Mouse (Mus musculus): ENCODE results near the gene Agbl4.

Agbl4 gene

DNA sequence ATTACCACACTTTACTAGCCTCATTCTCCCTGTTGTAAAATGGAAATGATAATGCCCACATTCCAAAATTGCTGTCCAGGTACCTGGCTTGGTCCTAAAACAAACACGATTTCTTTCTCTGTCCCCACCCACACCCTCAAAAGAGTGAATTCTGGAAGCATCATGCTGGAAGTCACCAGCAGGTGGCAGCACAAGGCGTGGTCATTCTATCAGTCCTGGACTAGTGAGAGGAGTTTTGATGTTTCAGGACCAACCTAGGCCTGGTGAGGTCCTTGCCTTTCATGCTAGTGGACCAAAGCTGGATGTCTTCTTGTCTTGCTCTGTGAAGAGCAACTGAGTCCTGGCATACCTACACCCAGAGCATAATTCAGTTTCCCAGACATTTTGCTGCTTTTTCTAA is 1098.5 kb downstream of the Agbl4 start:
- DNase-seq (ENCODE audit: low read depth, low spot score), result peak; percentile 4

DNA sequence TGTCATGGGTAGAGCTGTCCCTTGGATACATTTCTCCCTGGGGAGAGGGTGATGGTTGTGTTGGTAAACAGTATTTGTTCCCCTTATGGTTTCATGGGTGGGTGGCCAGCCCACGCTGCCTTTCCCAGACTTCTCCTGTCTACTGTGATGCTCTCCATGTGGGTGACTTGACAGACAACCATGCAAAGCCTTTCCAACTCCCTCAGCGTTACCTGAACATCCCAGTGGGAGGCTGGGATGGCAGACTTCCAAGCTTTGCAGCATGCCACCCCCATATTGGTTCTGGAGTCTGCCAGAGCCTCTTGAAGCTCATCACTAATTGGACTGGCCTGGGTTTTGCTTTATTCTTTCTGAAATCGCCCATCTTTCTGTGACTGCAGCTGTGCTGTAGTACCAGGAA is 1101.3 kb downstream of the Agbl4 start:
- DNase-seq (ENCODE audit: low read depth, low spot score), result no peak

DNA sequence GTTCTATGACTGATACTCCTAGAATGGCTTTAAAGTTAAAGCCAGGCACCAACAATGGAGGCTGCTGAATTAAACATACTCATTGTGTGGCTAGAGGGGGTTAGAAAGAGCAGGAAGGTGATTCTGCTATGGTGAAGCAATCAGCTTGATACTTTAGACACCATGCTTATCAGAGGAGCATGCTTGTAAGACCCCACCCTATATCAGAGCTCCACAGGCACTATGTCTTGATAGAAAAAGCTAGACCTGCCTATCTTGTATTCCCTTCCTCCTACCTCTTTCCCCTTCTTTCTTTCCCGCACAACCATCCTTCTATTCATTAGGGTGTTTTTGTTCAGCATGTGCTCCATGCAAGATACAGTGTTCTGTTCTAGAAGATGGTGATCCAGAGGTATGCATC is 1104.0 kb downstream of the Agbl4 start:
- no peak for DNase-seq (ENCODE audit: low read depth, low spot score)

DNA sequence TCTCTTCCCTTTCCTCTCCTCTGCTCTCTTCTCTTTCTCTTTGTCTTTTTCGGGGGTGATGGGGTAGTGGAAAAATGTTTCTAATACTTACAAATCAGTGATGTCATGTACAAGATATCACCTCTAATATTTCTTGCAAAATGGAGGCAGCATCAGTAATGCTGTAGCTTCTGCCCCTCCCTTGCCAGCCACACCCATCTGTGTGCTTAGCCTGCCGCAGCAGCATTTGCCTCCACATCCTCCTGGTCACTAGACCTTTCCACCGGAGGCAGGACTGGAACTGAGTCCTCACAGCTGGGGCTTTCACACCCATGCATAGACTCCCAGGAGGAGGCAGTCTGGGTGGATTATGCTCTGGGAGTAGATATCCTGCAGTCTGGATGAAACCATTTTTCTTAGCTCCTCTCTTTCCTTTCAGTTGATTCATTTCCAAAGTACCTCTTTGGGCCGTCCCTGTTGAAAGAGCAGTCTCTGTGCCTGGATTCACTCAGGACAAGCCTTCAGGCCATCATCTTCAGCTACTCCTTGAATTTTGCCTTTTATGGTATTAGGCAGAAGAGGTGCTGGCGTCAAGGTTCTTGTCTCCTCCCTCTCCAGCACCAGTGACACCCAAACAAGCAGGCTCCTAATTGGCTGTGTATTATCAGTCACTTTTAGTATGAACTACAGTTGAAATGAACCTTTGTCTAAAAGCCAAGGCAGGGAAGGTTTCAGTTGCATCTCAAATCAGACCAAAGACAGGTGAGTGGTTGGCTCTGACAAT is 1105.7 kb downstream of the Agbl4 start:
- DNase-seq (ENCODE audit: low read depth, low spot score), result no peak

DNA sequence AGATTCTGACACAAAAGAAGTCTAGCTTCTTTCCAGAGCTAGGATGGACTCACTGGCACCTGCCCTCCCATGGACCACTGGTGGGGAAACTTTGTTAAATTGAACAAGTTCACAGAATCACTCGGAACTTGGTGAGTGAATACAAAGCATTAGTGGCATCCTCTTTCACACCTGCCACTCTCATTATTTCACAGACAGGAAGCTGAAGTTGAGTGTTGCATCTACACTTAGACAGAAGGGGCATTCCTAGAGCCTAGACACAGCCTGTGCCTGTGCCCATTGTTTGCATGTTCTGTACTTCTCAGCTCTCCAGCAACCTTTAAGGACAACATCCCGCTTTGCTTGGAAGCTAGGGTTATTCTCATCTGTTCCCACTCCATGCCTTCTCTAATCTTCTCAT is 1107.5 kb downstream of the Agbl4 start:
- no peak for DNase-seq (ENCODE audit: low read depth, low spot score)

DNA sequence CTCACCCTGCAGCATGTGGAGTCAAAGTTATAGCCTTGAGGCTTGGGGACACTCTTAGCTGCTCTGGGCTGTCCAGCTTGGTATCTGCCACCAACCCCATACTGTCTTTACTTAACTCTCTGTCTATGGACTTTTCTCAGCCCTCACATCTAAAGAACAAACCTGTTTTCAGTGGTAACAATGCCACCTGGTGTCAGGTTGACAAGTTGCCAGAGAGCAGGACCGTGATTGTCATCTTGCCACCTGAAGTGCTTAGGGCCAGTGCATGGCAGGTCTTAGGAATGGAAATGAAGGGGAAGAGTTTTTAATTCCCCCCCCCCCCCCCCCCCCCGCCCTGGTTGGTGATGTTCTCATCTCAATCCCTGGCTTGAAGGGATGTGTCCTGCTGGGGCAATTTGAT is 1112.7 kb downstream of the Agbl4 start:
- DNase-seq (ENCODE audit: low read depth, low spot score), result no peak

DNA sequence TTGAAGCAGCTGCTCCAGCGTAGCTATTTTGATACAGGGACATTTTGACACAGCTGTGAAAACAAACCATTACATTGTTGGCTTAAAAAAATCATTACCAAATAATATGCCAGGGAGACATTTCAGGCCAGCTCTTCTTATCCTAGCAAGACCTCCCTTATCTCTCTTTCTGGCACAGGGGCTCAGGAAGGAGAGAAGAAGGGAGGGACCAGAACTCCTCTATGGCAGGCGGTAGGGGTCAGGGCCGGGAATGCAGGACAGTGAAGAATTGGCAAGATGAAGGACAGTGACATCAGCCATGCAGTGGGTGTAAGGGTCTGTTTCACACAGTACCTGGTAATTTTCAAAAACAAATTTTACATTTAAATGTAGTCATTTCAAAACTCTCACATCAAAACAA is 1116.5 kb downstream of the Agbl4 start:
- no peak for DNase-seq (ENCODE audit: low read depth, low spot score)

DNA sequence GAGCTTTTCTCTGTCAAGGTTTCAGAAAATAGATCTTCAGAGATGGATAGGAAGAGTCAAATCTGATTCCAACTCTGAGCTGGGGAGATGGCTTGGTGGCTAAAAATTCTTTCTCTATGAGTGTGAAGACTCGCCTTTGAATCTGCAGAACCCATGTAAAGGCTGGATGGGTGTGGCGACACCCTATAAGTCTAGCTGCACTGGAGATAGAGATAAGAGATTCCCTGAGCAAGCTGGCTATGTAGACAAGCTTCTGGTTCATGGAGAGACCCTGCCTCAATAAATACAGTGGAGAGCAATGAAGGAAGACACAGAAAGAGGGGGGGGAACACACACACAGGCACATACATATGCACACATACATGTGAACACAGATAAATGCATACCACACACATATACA is 1118.7 kb downstream of the Agbl4 start:
- DNase-seq (ENCODE audit: low read depth, low spot score), result no peak

DNA sequence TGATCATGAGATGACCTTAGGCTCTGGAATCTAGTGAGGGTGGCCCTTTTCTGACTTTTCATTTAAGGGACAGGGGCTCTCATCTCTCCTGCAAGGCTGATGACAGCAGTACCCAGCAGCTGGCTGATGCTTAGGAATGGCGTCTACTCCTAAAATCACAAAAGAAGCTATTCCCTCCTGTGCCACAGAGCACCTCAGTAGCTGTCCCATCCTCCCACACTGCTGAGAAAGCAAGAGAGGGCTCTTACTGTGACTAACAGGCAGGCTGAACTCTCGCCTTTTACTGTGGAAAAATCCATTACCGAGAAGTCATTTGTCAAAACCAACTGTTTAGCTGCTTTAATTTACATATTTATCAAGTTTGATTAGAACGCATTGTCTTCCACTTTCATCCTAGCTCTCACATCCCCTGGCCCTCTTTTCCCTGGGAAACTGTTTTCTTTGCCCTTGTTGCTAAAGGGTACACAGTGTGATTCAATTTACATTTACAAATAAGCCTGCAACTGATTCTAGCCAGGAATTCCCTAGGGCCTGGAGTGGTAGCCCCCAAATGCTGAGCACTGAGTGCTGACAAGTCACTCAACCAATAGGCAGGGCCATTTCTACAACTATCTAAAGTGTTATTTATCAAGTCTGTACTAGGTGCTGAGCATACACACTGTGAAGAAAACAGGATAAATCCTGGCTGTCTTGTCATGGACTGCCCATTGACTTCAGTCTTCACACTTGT is 1119.8 kb downstream of the Agbl4 start:
- DNase-seq (ENCODE audit: low read depth, low spot score), result no peak

DNA sequence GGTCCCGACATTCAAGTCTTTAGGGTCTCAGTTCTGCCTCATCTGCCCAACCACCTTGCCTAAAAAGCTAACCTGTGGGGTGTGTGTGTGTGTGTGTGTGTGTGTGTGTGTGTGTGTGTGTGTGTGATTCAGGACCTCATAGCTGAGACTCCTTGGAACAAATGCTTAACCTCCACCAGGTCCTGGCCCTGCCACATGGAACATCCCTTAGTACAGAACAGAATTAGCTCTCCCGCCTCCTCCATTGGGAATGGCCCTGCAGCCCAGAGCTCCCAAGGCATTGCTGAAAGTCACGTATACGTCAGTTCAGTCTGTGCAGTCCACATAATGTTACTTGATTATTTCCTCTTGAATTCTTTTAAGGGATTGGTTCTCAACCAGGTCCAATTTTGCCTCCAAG is 1120.7 kb downstream of the Agbl4 start:
- DNase-seq (ENCODE audit: low read depth, low spot score), result no peak

DNA sequence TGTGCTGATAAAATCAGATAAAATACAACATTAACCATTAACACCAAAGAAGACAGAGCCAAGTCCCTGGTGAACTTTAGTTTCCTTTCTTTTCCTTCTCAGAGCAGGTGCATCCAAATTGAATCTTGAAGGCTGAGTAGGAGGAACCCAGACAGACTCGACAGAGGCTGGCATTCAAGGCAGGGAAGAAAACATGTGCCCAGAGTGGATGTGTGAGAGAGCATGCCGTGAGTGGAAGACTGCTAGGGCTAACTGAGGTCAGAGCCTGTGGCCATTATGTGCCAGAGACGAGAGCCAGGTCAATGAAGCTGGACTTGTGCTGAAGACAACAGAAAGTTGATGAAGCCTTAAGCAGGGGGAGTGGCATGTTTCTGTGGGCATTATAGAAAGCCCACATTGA is 1121.8 kb downstream of the Agbl4 start:
- DNase-seq (ENCODE audit: low read depth, low spot score), result no peak

DNA sequence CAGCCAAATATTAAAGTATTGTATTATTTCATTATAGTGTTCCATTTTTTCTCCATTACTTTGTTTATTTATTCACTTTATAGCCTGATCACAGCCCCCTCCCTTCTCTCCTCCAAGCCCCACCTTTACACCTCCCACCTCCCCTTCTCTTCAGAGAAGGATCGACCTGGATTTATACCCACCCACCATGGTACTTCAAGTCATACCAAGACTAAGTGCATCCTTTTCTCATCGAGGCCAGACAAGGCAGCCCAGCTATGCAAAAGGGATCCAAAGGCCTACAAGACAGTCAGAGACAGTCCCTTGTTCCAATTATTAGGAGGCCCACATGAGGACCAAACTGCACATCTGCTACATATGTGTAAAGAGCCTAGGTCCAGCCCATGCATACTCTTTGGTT is 1122.5 kb downstream of the Agbl4 start:
- no peak for DNase-seq (ENCODE audit: low read depth, low spot score)

DNA sequence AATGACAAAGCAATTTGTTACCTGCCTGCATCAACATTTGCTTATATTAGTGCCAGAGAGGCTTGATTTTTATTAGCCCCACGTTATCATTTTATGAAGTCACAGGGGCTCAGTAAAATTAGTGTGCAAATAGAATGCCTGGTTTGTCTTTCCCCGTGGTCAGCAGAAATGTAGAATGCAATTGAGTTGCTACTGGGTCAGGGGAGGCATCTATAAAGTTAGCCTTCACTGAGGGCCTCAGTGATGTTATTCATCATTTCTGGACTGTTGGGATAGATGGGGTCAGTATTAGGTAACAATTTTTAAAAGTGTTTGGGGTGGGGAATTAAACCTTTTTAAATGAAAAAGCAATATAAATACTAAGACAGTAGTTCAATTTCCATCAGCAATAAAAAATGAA is 1125.5 kb downstream of the Agbl4 start:
- no peak for DNase-seq (ENCODE audit: low read depth, low spot score)

DNA sequence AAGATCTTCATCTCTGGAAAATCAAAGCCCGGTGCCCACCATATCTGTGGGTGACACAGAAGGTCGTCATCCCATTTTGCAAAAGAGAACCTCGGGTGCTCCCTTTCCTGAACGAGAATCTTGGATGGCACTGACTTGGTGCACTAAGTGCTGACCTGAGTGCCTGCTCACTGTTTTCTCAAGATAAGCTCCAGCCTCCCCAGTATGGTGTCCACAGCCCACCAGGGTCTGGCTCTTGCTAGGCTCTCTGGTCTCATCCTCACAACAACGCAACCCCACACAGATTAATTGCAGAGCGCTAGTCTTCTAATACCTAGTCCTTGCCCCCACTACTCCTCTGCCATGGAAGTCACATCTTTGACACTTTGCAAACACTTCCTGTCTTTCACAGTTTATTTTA is 1131.5 kb downstream of the Agbl4 start:
- DNase-seq (ENCODE audit: low read depth, low spot score), result no peak

DNA sequence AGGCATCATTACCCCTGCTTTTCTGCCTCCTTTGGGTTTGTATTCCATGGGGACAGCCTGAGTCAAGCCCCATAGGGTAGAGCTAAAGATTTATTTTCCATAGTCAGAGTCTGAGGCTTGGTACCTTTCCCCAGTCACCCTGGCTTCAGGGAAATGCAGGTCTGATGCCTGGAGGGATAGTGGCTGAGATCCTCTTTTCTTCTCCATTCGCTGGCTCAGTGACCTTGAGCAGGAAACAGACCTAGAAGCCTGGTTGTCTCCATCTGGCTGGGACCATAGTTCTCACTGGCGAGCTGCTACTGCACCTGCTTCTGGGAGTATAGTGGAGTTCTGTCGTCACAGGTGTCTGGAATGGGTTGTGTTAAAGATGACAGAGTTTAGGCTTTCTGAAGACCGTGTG is 1132.5 kb downstream of the Agbl4 start:
- DNase-seq (ENCODE audit: low read depth, low spot score), result no peak

DNA sequence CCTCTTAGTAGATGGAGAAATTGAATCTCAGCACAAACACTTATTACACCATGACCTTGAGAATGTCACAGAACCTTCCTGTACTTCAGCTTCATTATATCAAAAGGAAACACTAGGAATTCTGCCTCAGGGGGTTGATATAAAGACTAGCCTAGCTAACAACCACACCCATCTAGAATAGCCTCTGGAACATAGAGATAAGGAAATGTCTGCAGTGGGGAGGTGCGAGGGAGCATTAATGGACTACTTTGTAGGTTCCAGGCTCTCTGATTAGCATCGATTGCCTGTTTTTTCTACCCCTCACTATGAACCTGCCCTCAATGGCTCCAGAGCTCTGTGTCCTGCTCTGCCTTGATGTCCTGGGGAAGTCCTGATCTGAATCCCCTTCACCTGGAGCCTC is 1133.1 kb downstream of the Agbl4 start:
- DNase-seq (ENCODE audit: low read depth, low spot score), result no peak

DNA sequence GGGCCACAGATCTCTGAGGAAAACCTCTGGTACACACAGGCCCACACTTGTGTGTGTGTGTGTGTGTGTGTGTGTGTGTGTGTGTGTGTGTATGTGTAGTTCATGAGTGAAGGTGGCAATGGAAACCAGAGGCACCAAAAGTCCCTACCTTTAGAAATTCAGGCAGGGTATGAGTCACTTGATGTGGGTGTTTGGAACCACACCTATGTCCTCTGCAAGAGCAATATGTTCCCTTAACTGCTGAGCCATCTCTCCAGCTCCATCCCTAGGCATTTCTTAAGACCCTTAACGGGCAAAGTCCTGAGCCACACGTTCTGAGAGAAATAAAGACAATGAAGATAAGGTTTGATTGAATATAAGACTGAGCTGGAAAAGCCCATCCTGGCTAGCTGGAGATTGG is 1147.2 kb downstream of the Agbl4 start:
- no peak for DNase-seq (ENCODE audit: low read depth, low spot score)

DNA sequence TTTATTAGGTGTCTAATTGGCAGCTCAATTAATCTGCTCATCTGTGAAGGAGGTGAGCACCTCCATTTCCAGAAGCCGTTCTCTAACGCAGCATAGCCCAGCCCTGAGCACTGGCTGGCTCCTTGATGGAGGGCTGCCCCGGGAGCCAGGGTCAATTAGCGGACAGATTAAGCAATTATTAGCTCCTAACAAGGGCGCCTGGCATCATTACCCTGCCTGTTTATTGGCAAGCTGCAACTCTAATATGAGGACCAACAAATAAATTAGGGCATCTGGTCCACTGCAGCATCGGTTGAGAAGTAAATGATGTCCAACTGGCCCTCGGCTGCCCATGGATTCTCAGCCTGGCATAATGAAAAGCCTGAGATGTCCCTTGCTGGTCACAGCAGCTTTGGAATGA is 1148.5 kb downstream of the Agbl4 start:
- no peak for DNase-seq (ENCODE audit: low read depth, low spot score)

DNA sequence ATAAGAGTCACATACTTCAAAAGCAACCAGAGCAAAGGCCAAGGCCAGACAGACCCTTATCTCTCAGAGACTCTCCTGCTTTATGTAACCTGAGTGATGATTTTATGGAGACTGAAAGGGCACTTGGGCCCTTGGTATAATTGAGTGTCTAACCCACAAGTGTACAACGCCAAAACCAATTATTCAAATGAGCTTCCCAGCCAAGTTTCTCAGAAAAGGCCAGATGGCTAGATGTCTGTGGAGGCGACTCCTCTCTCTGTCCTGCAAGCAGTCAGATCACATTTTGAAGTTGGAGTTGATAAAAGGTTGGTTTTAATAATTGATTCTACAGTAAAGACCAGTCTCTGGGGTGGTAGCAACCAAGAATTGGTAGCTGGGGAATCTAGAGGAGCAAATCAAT is 1158.0 kb downstream of the Agbl4 start:
- no peak for DNase-seq (ENCODE audit: low read depth, low spot score)

DNA sequence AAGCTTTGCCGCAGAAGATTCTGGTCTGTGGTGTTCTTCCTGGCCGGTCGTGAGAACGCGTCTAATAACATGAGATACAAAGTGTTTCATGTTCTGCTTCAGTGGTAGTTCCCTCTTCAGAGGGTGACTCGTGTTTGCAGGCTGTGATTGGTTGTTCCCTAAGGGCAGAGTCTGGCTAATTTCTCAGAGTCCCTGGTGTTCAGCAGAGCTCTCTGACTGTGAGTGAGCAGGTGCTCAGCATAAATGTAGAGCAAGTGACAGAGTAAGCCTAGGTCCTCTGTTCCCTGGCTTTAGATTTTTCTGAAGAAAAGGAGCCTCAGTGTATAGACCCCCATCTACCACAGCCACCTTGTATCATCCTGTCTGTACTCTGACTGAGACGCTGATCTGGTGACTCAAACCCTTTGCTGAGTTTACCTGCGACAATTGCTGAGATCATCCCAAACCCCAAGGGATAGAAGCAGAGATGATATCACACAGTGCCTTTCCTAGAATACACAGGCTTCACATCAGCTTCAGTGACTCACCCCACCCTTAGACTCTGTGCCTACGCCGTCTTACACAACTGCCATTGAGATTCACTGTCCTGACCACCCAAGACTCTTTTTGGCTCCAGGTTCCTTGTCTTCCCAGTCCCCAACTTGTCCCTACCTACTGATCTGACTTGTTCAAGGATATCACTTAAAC is 1179.8 kb downstream of the Agbl4 start:
- DNase-seq (ENCODE audit: low read depth, low spot score), result no peak

DNA sequence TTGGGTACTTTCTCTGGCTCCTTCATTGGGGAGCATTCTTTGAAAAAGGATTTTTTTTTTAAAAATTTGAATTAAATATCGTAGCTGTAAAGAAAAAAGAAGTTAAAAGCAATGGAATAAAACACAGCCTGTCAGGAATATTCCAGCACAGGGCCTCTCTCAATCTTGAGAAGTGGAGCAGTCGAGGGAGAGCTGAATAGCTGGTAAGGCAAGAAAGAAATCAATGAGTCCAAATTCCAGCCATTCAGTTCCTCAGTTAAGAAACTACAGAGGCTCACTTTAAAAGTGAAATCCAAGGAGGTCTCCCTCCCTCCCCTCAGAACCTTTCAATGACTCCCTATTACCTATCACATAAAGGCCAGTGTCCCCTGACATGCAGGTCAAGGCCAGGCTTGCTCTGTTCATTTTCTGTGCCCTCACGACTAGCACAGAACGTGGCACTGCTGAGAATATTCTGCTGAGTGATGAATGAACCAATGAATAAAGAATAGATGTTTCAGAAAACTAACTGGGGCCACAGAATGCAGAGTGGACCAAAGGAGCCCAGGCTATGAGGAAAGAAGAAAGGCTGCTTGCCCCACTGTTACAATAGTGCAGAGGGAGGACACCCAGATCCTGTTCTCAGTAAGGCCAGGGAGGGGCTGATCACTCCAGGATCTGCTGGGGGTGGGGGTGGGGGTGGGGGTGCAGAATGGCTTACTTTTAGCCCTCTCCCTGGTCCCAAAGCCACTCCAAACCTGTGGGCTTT is 1181.8 kb downstream of the Agbl4 start:
- no peak for DNase-seq (ENCODE audit: low read depth, low spot score)

DNA sequence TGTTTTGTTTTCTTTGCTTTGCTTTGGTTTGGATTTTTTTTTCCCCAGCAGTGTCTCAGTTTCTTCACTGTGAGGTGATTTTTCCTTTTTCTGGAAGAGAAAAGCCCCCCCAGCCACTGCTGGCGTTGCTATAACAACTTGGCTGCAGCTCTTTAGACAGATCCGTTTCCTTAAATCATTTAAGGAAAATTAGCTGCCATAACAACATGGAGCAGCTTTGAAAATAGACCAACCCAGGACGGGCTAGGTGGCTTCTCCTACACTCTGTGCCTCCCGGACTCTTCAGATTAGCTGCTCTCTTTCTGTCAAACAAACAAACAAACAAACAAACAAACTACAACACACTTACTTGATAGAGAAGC is 1182.4 kb downstream of the Agbl4 start:
- DNase-seq (ENCODE audit: low read depth, low spot score), result no peak

Data from CD4-positive helper T cell, adult 2 months (primary cell).